Mouse (Mus musculus): ENCODE results near the gene Tekt2. TPM values are rescaled to one million over a fixed set of nuclear protein-coding genes. Genes with fewer than 3 reads are reported as not detected.

Tekt2 gene
- total RNA-seq, 2 experiments from 2014 or later, result 0.62 to 0.66 TPM

DNA sequence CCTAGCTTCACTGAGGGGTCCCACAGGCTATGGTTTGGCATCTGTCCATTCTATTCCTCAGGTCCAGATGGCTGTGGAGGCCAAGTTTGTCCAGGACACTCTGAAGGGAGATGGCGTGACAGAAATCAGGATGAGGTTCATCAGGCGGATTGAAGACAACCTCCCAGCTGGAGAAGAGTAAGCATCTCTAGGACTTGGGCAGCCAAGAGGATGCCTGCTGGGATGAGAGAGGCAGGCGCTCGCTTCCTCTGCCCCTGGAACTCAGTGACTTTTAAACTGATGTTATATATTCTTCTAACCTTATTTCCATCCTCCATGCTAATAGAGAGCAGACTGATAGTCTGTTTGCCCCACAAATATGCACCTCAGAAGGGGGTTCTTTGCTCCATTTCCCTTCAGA is 50.4 kb downstream of the Tekt2 start:
- DNase-seq (ENCODE audit: low spot score), result no peak

DNA sequence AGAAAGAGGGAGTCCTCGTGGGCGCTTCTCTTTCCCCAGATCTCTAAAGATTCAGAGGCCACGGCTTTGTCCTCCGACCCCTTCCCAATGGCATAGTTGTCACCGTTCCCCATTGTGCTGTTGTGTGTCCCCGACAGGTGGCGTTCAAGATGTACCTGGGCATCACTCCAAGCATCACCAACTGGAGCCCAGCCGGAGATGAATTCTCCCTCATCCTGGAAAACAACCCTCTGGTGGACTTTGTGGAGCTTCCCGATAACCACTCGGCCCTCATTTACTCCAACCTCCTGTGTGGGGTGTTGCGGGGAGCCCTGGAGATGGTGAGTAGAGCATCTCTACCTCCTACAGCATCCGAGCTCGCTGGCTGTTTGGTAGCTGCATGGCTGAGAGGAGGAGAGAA is 51.7 kb downstream of the Tekt2 start:
- no peak for DNase-seq (ENCODE audit: low spot score)

Other genes with a start within 250 kb of the Tekt2 start
- 10 to 100 TPM in 1 of 2 experiments, 1 to 10 TPM in 1; 7.4 to 10.8 TPM for gene Lsm10, start 229.1 kb downstream of the Tekt2 start, total RNA-seq (2021)
- gene Stk40, start 221.7 kb downstream of the Tekt2 start, total RNA-seq (2021), result 100 to 1,000 TPM; 113 to 127 TPM
- gene Eva1b, start 177.9 kb downstream of the Tekt2 start, total RNA-seq (2021), result 1 to 10 TPM; 2.1 to 3.3 TPM
- gene Sh3d21, start 162.2 kb downstream of the Tekt2 start, total RNA-seq (2021), result under 1 TPM; 0.62 to 0.83 TPM
- gene Thrap3, start 122.9 kb downstream of the Tekt2 start, total RNA-seq (2021), result 100 to 1,000 TPM in 1 of 2 experiments, 10 to 100 TPM in 1; 94.1 to 101 TPM
- gene Map7d1, start 69.3 kb downstream of the Tekt2 start, total RNA-seq (2021), result 100 to 1,000 TPM; 185 to 200 TPM
- 10 to 100 TPM; 21.0 to 26.8 TPM for gene Trappc3, start 63.4 kb downstream of the Tekt2 start, total RNA-seq (2021)
- gene Col8a2, start 38.9 kb downstream of the Tekt2 start, total RNA-seq (2021), result 1 to 10 TPM in 1 of 2 experiments, under 1 TPM in 1; 0.89 to 1.4 TPM
- gene Adprhl2, start 4.0 kb downstream of the Tekt2 start, total RNA-seq (2021), result 1 to 10 TPM; 6.7 to 8.7 TPM
- 1 to 10 TPM; 7.6 TPM for gene Ago3, start 103.9 kb upstream of the Tekt2 start, total RNA-seq (2021)
- 1 to 10 TPM; 5.8 to 6.2 TPM for gene Ago1, start 142.9 kb upstream of the Tekt2 start, total RNA-seq (2021)
- gene Ago4, start 207.8 kb upstream of the Tekt2 start, total RNA-seq (2021), result 1 to 10 TPM; 5.1 to 5.8 TPM
- not detected for gene Clspn, start 231.2 kb upstream of the Tekt2 start, total RNA-seq (2021)

Measured in gastrocnemius, adult 18-20 months (tissue).